Mouse (Mus musculus): ENCODE data around the gene Agrn. TPM values are rescaled to one million over a fixed set of nuclear protein-coding genes. Genes with fewer than 3 reads are reported as not detected.

Gene Agrn
- polyA plus RNA-seq, 1 experiment from 2014 or later = 70.1 TPM

DNA sequence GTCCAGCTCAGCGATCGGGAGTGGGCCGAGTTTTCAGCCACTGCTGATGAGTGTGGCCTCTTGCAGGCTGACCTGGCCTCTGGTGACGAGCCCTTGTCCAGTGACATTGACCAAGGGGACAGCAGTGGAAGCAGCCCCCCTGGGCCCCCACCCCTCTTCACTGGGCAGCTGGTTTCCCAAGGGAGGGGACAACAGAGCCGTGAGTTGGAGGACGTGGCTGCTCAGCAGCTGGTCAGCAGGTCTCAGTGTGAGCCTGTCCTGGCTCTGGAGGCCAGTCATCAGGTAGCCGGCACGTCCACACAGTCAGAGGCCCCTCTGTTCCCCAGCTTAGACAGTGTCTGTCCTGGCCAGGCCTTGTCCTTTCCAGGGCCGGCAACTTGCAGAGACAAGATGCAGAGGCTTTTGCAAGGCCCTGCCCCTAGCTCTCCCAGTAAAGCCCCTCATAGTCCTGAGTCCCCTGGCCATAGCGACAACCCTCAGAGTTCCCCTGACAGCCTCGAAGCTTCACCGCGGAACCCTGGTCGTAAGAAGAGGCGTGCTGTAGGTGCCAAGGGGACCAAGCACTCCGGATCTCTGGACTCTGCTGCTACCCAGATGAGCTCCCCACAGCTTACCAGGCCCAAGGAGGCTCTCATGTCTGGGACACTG is 19.9 kb upstream of the Agrn start:
- no peak overlapping the region for H3K4me2 ChIP-seq (replicated peaks; ENCODE audit: low read depth, low read length)
- ATAC-seq (no peak), DNase-seq (ENCODE audit: low spot score) (no peak)
- no peaks in the 10 kb centered on the region for H3K4me1 ChIP-seq (ENCODE audit: insufficient read depth, low read depth, low read length)
- TF ChIP-seq EP300 (IDR thresholded peaks at IDR 0.05) (no peak), CTCF (IDR thresholded peaks at IDR 0.05) (no peak)
- H3K27ac ChIP-seq (ENCODE audit: low read length) = no peak overlapping the region
- H3K27me3 ChIP-seq (replicated peaks; ENCODE audit: insufficient read depth, low read length) = no peaks in the 10 kb centered on the region
- H3K4me3 ChIP-seq (ENCODE audit: low read depth, low read length) = no peak overlapping the region
- no peak overlapping the region for H3K9ac ChIP-seq (replicated peaks; ENCODE audit: low read depth)
- 76% methylated on average over 16 of the region's 16 CpGs for WGBS
- H3K9me3 ChIP-seq (ENCODE audit: low read length) = no peaks in the 10 kb centered on the region
- no peaks in the 10 kb centered on the region for H3K36me3 ChIP-seq (ENCODE audit: insufficient read depth, low read length)

DNA sequence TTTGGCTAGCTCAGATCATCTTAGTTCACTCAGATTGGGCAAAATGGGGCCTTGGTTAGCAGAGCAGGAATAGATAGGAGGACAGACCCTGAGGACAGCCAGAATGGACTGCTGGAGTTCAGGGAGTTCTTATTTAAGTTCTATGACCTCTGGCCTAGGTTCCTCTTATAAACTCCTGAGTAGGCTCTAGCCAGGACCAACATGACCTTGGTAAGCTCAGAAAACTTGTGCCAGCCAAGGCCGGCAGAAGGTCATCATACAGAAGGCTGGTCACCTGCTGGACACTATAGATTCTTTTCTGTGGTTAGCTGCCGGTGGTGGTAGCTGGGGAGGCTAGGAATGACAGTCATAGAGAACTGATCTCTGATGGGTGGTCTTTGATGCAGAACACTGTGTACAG is 18.9 kb upstream of the Agrn start:
- WGBS = 91% methylated on average over 2 of the region's 2 CpGs
- no peak overlapping the region for H3K27ac ChIP-seq (ENCODE audit: low read length)

DNA sequence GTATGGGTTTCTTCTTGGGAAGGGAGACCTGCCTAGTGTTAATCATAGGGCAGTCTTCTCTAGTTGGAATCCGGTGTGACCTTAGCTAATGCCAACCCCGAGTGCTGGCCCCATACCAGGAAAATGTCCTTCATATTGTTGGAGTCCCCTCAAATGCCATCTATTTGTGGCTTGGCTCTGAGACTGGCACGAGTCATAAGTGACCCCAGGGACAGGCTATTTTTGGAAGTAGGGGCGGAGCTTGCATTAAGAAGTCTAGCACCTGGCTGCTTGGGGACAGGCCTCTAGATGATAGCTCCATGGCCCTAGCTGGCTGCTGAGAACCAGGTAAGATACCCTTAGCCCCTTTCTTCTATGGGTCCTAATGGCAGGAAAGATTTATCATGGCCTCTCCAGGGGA is 18.4 kb upstream of the Agrn start, which contains the start of gene Perm1:
Gene Perm1 (plus strand): TSS at position 220 of the 400 bp plus-strand sequence.
- H3K9ac ChIP-seq (replicated peaks; ENCODE audit: low read depth) = no peak within 1 kb of the TSS
- H3K4me2 ChIP-seq (replicated peaks; ENCODE audit: low read depth, low read length) = no peak within 1 kb of the TSS
- no peaks in the 10 kb centered on the region for H3K36me3 ChIP-seq (ENCODE audit: insufficient read depth, low read length)
- no peak within 1 kb of the TSS for H3K27ac ChIP-seq (ENCODE audit: low read length)
- DNase-seq (ENCODE audit: low spot score) (peak; percentile 62), ATAC-seq (peak; percentile 60)
- no peaks in the 10 kb centered on the region for H3K9me3 ChIP-seq (ENCODE audit: low read length)
- 51% methylated on average over 4 of the region's 4 CpGs for WGBS
- H3K27me3 ChIP-seq (replicated peaks; ENCODE audit: insufficient read depth, low read length) = no peaks in the 10 kb centered on the region
- H3K4me3 ChIP-seq (ENCODE audit: low read depth, low read length) = no peak within 1 kb of the TSS
- no peaks in the 10 kb centered on the region for H3K4me1 ChIP-seq (ENCODE audit: insufficient read depth, low read depth, low read length)
- TF ChIP-seq EP300 (IDR thresholded peaks at IDR 0.05) = peak; percentile 39; the same call in 1 of the 2 replicates
- no peak for TF ChIP-seq CTCF (IDR thresholded peaks at IDR 0.05)

More for the DNA sequence above, 18.9 kb upstream of the Agrn start:
- Histone ChIP-seq H3K36me3 (ENCODE audit: insufficient read depth, low read length) (no peaks in the 10 kb centered on the region), H3K9ac (replicated peaks; ENCODE audit: low read depth) (no peak overlapping the region), H3K4me3 (ENCODE audit: low read depth, low read length) (no peak overlapping the region), H3K9me3 (ENCODE audit: low read length) (no peaks in the 10 kb centered on the region), H3K4me2 (replicated peaks; ENCODE audit: low read depth, low read length) (no peak overlapping the region), H3K27me3 (replicated peaks; ENCODE audit: insufficient read depth, low read length) (no peaks in the 10 kb centered on the region), H3K4me1 (ENCODE audit: insufficient read depth, low read depth, low read length) (no peaks in the 10 kb centered on the region)
- DNase-seq (ENCODE audit: low spot score) (no peak), ATAC-seq (no peak)
- TF ChIP-seq CTCF (IDR thresholded peaks at IDR 0.05) (no peak), EP300 (IDR thresholded peaks at IDR 0.05) (no peak)

GRCm38 (mm10) chr4:156213134-156213533 is 15.8 kb upstream of the Agrn start:
- Histone ChIP-seq H3K4me2 (replicated peaks; ENCODE audit: low read depth, low read length) (no peak overlapping the region), H3K36me3 (ENCODE audit: insufficient read depth, low read length) (no peaks in the 10 kb centered on the region), H3K4me3 (ENCODE audit: low read depth, low read length) (no peak overlapping the region), H3K27ac (ENCODE audit: low read length) (no peak overlapping the region), H3K9me3 (ENCODE audit: low read length) (no peaks in the 10 kb centered on the region), H3K9ac (replicated peaks; ENCODE audit: low read depth) (no peak overlapping the region), H3K4me1 (ENCODE audit: insufficient read depth, low read depth, low read length) (no peaks in the 10 kb centered on the region), H3K27me3 (replicated peaks; ENCODE audit: insufficient read depth, low read length) (no peaks in the 10 kb centered on the region)
- ATAC-seq (no peak), DNase-seq (ENCODE audit: low spot score) (no peak)
- TF ChIP-seq EP300 (IDR thresholded peaks at IDR 0.05) (no peak), CTCF (IDR thresholded peaks at IDR 0.05) (no peak)
- WGBS = 85% methylated on average over 13 of the region's 13 CpGs

DNA sequence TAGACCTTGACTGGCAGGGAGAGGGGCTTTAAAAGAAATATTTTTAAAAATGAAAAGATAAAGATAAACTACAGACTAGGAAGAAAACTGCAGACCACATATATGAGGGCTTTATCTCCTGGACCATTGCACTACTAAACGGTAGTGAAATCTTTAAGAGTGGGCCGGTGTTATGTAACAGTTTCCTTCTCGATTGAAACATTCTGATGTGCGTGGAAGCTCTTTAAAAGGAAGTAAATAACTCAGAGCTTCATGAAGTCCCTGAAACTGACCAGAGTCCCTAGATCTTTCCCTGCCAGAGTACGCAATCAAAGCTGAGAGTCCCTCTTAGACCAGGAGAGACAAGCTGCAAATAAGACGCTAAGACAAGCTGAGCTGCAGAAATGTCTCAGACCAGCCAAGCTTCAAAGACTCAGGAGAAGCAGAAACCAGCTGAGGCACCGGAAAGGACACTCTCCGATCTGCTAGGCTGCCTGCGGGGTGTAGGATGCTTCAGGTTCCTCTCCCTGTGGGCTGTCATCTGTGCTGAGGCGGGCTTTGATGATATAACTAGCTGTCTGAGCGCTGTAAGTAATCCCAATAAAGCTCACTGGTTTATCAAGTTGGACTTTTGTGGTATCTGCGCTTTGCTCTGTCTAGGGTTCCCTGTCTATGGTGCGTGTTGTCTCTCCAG is 12.8 kb upstream of the Agrn start:
- Histone ChIP-seq H3K36me3 (ENCODE audit: insufficient read depth, low read length) (no peaks in the 10 kb centered on the region), H3K27ac (ENCODE audit: low read length) (no peak overlapping the region), H3K4me1 (ENCODE audit: insufficient read depth, low read depth, low read length) (no peaks in the 10 kb centered on the region), H3K9me3 (ENCODE audit: low read length) (no peaks in the 10 kb centered on the region), H3K4me3 (ENCODE audit: low read depth, low read length) (no peak overlapping the region), H3K9ac (replicated peaks; ENCODE audit: low read depth) (no peak overlapping the region), H3K27me3 (replicated peaks; ENCODE audit: insufficient read depth, low read length) (no peaks in the 10 kb centered on the region), H3K4me2 (replicated peaks; ENCODE audit: low read depth, low read length) (no peak overlapping the region)
- TF ChIP-seq CTCF (IDR thresholded peaks at IDR 0.05) (no peak), EP300 (IDR thresholded peaks at IDR 0.05) (no peak)
- DNase-seq (ENCODE audit: low spot score) = no peak
- WGBS = 57% methylated on average over 13 of the region's 13 CpGs
- ATAC-seq = no peak

GRCm38 (mm10) chr4:156208872-156209271 is 11.6 kb upstream of the Agrn start:
- WGBS = 86% methylated on average over 4 of the region's 4 CpGs
- Histone ChIP-seq H3K4me2 (replicated peaks; ENCODE audit: low read depth, low read length) (no peak overlapping the region), H3K36me3 (ENCODE audit: insufficient read depth, low read length) (no peaks in the 10 kb centered on the region), H3K9me3 (ENCODE audit: low read length) (no peaks in the 10 kb centered on the region), H3K9ac (replicated peaks; ENCODE audit: low read depth) (no peak overlapping the region), H3K27ac (ENCODE audit: low read length) (no peak overlapping the region), H3K4me3 (ENCODE audit: low read depth, low read length) (no peak overlapping the region), H3K4me1 (ENCODE audit: insufficient read depth, low read depth, low read length) (no peaks in the 10 kb centered on the region), H3K27me3 (replicated peaks; ENCODE audit: insufficient read depth, low read length) (0 out of 2 replicates have a peak, but pooled peaks cover 5% of the 10 kb centered on the region)
- ATAC-seq = no peak
- DNase-seq (ENCODE audit: low spot score) = no peak
- no peak for TF ChIP-seq CTCF (IDR thresholded peaks at IDR 0.05)
- TF ChIP-seq EP300 (IDR thresholded peaks at IDR 0.05) = no peak
